9 mouse cellular contexts compared by ENCODE assay signal in the genomic region with DNA sequence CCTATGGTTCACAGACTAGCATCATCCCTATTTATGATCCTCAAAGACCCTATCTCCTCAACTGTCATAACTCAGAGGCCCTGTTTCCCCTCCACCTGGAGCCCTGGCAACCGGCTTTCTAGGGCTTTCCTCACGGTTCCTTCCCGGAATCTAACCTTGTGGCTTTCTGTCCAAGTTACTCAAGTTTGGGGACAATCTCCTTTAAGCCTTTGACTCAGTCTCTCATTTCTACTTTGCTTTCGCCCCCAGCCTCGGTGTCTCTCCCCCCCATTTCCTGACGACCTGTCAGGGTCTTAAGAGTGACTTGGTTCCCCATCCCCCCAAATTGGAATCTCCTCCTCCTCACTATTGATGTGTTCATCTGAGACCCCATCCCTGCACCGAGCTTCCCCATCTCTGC. TPM values are rescaled to one million over a fixed set of nuclear protein-coding genes. Genes with fewer than 3 reads are reported as not detected.
DNase-seq lines count a peak whose midpoint lies in the region; ATAC-seq and TF ChIP-seq lines count a peak whose summit lies in the region.
"Had no signal": no experiment of that assay in that cellular context is flagged by ENCODE, and none has a peak within 500 bp of the region (broad histone marks: within the 10 kb centered on the region; RNA-seq: fewer than 3 reads in every experiment).

No protein-coding gene starts in this region.

- peak overlapping the region; percentile 84 for H3K4me3 ChIP-seq in layer of hippocampus, adult 2 months
- H3K4me3 ChIP-seq in embryonic facial prominence, embryonic 14.5 days (ENCODE audit: low read depth, low read length): peak overlapping the region; percentile 52
- peak overlapping the region; percentile 62 for H3K4me3 ChIP-seq in intestine, embryonic 16.5 days (ENCODE audit: low read length)
- peak overlapping the region; percentile 39; the same call in 1 of the 2 replicates for H3K4me3 ChIP-seq in neural tube, embryonic 12.5 days

- peak overlapping the region; percentile 98 for H3K27ac ChIP-seq in layer of hippocampus, adult 2 months
- H3K27ac ChIP-seq in embryonic facial prominence, embryonic 14.5 days (replicated peaks; ENCODE audit: low read depth, low read length): no peak overlapping the region
- H3K27ac ChIP-seq in intestine, embryonic 16.5 days (ENCODE audit: low read length): no peak overlapping the region
- H3K27ac ChIP-seq in neural tube, embryonic 12.5 days: no peak overlapping the region
- H3K27ac ChIP-seq: macrophage had no signal

- H3K9me3 ChIP-seq in embryonic facial prominence, embryonic 14.5 days (ENCODE audit: control insufficient read depth, low read length): no peaks in the 10 kb centered on the region
- no peaks in the 10 kb centered on the region for H3K9me3 ChIP-seq in intestine, embryonic 16.5 days (ENCODE audit: control insufficient read depth, low read length)
- no peaks in the 10 kb centered on the region for H3K9me3 ChIP-seq in neural tube, embryonic 12.5 days

- 0 out of 2 replicates have a peak overlapping the region, but pooled peaks have one; percentile 45 for H3K9ac ChIP-seq in embryonic facial prominence, embryonic 14.5 days (ENCODE audit: low read depth, low read length)
- no peak overlapping the region for H3K9ac ChIP-seq in intestine, embryonic 16.5 days (ENCODE audit: low read depth, low read length)
- H3K9ac ChIP-seq in neural tube, embryonic 12.5 days: no peak overlapping the region

- no peaks in the 10 kb centered on the region for H3K36me3 ChIP-seq in embryonic facial prominence, embryonic 14.5 days (ENCODE audit: control insufficient read depth, insufficient read depth, low read length)
- H3K36me3 ChIP-seq in intestine, embryonic 16.5 days (ENCODE audit: control insufficient read depth, insufficient read depth, low read length): no peaks in the 10 kb centered on the region
- H3K36me3 ChIP-seq in neural tube, embryonic 12.5 days: no peaks in the 10 kb centered on the region

- H3K4me2 ChIP-seq in embryonic facial prominence, embryonic 14.5 days (ENCODE audit: low read depth, low read length): peak overlapping the region; percentile 73
- H3K4me2 ChIP-seq in intestine, embryonic 16.5 days (ENCODE audit: low read depth, low read length): peak overlapping the region; percentile 98
- H3K4me2 ChIP-seq in neural tube, embryonic 12.5 days (replicated peaks): peak overlapping the region; percentile 84

- no peak for TF ChIP-seq CTCF in layer of hippocampus, adult 2 months (conservative IDR thresholded peaks at IDR 0.05)

- no peak for DNase-seq in layer of hippocampus, adult 2 months (ENCODE audit: low spot score in 2 of 2)
- no peak for DNase-seq in layer of hippocampus, adult 8-10 months (ENCODE audit: low spot score in 2 of 2)
- DNase-seq in embryonic facial prominence, embryonic 14.5 days (ENCODE audit: low spot score): no peak
- DNase-seq in layer of hippocampus, postnatal 36 days: no peak
- DNase-seq in layer of hippocampus, adult 9-10 months (ENCODE audit: low spot score): no peak

- peaks cover 42% of the 10 kb centered on the region for H3K4me1 ChIP-seq in embryonic facial prominence, embryonic 14.5 days (ENCODE audit: control insufficient read depth, insufficient read depth, low read length)
- peaks cover 52% of the 10 kb centered on the region for H3K4me1 ChIP-seq in intestine, embryonic 16.5 days (ENCODE audit: control insufficient read depth, insufficient read depth, low read length)
- H3K4me1 ChIP-seq in neural tube, embryonic 12.5 days: peaks cover 58% of the 10 kb centered on the region

- H3K27me3 ChIP-seq in embryonic facial prominence, embryonic 14.5 days (replicated peaks; ENCODE audit: control insufficient read depth, insufficient read depth, low read length): peaks cover 85% of the 10 kb centered on the region
- peaks cover 62% of the 10 kb centered on the region for H3K27me3 ChIP-seq in intestine, embryonic 16.5 days (replicated peaks; ENCODE audit: control insufficient read depth, insufficient read depth, low read length)
- peaks cover 88% of the 10 kb centered on the region for H3K27me3 ChIP-seq in neural tube, embryonic 12.5 days (replicated peaks)

- 1% methylated on average over 7 of the region's 7 CpGs for WGBS in embryonic facial prominence, embryonic 14.5 days
- 2% methylated on average over 7 of the region's 7 CpGs for WGBS in intestine, embryonic 16.5 days
- WGBS in neural tube, embryonic 12.5 days: 2% methylated on average over 7 of the region's 7 CpGs

- no peak for ATAC-seq in embryonic facial prominence, embryonic 14.5 days (ENCODE audit: low read depth)
- ATAC-seq in intestine, embryonic 16.5 days: no peak
- ATAC-seq in neural tube, embryonic 12.5 days (ENCODE audit: low FRiP score, low read depth): no peak
- ATAC-seq in megakaryocyte progenitor cell, adult 5-6 weeks (replicated peaks; ENCODE audit: poor library complexity): no peak

RNA-seq across cellular contexts. Expression of gene Icam5, which starts 0.6 kb away (rescaled TPM):
- 100 to 1,000 TPM; 363 to 382 TPM for total RNA-seq in layer of hippocampus, adult 2 months (2021)
- 100 to 1,000 TPM; 302 to 315 (median 304) TPM for total RNA-seq in layer of hippocampus, adult 8-10 months (2022)
- polyA plus RNA-seq in embryonic facial prominence, embryonic 14.5 days (2014; fragmentation: Nextera tagmentation; extraction: Ambion mirVana): 0.19 TPM in 1 of 2 replicates, not detected in the other
- 0.09 and 0.10 TPM in 2 replicates for polyA plus RNA-seq in intestine, embryonic 16.5 days (2015; fragmentation: Nextera tagmentation; extraction: Ambion mirVana)
- polyA plus RNA-seq in neural tube, embryonic 12.5 days (2016; fragmentation: Nextera tagmentation; extraction: Ambion mirVana): 0.14 and 0.15 TPM in 2 replicates
- total RNA-seq in layer of hippocampus, postnatal 36 days (2021): 100 to 1,000 TPM; 360 to 373 TPM
- not detected in 2 replicates for total RNA-seq in megakaryocyte progenitor cell, adult 5-6 weeks (2015)
- 0.21 and 0.24 TPM in 2 replicates for total RNA-seq in megakaryocyte progenitor cell, adult 5-6 weeks (2017)

RNA-seq across cellular contexts. Expression of gene Icam4, which starts 3.3 kb away (rescaled TPM):
- under 1 TPM; 0.83 to 0.84 TPM for total RNA-seq in layer of hippocampus, adult 2 months (2021)
- 1 to 10 TPM in 3 of 4 experiments, under 1 TPM in 1; 0.49 to 1.8 (median 1.4) TPM for total RNA-seq in layer of hippocampus, adult 8-10 months (2022)
- polyA plus RNA-seq in embryonic facial prominence, embryonic 14.5 days (2014; fragmentation: Nextera tagmentation; extraction: Ambion mirVana): 0.65 and 0.69 TPM in 2 replicates
- 1.8 and 5.4 TPM in 2 replicates for polyA plus RNA-seq in intestine, embryonic 16.5 days (2015; fragmentation: Nextera tagmentation; extraction: Ambion mirVana)
- polyA plus RNA-seq in neural tube, embryonic 12.5 days (2016; fragmentation: Nextera tagmentation; extraction: Ambion mirVana): 1.6 and 2.1 TPM in 2 replicates
- 1 to 10 TPM in 1 of 2 experiments, under 1 TPM in 1; 0.63 to 1.2 TPM for total RNA-seq in layer of hippocampus, postnatal 36 days (2021)
- 4.5 and 7.8 TPM in 2 replicates for total RNA-seq in megakaryocyte progenitor cell, adult 5-6 weeks (2015)
- total RNA-seq in megakaryocyte progenitor cell, adult 5-6 weeks (2017): 3.7 and 4.0 TPM in 2 replicates
- polyA plus RNA-seq: macrophage had no signal

RNA-seq across cellular contexts. Expression of gene Icam1, which starts 16.7 kb away (rescaled TPM):
- 1 to 10 TPM; 2.6 to 2.8 TPM for total RNA-seq in layer of hippocampus, adult 2 months (2021)
- 1 to 10 TPM; 2.8 to 9.8 (median 6.3) TPM for total RNA-seq in layer of hippocampus, adult 8-10 months (2022)
- polyA plus RNA-seq in embryonic facial prominence, embryonic 14.5 days (2014; fragmentation: Nextera tagmentation; extraction: Ambion mirVana): 18.6 and 20.0 TPM in 2 replicates
- polyA plus RNA-seq in intestine, embryonic 16.5 days (2015; fragmentation: Nextera tagmentation; extraction: Ambion mirVana): 12.7 and 13.7 TPM in 2 replicates
- polyA plus RNA-seq in neural tube, embryonic 12.5 days (2016; fragmentation: Nextera tagmentation; extraction: Ambion mirVana): 5.0 and 5.8 TPM in 2 replicates
- 1 to 10 TPM; 1.9 to 3.6 TPM for total RNA-seq in layer of hippocampus, postnatal 36 days (2021)
- total RNA-seq in megakaryocyte progenitor cell, adult 5-6 weeks (2015): 5.3 and 6.9 TPM in 2 replicates
- total RNA-seq in megakaryocyte progenitor cell, adult 5-6 weeks (2017): 9.2 and 9.8 TPM in 2 replicates

RNA-seq across cellular contexts. Expression of gene Mrpl4, which starts 30.0 kb away (rescaled TPM):
- 10 to 100 TPM; 63.8 to 64.6 TPM for total RNA-seq in layer of hippocampus, adult 2 months (2021)
- total RNA-seq in layer of hippocampus, adult 8-10 months (2022): 10 to 100 TPM; 60.1 to 65.7 (median 61.0) TPM
- polyA plus RNA-seq in embryonic facial prominence, embryonic 14.5 days (2014; fragmentation: Nextera tagmentation; extraction: Ambion mirVana): 110 and 119 TPM in 2 replicates
- 165 and 181 TPM in 2 replicates for polyA plus RNA-seq in intestine, embryonic 16.5 days (2015; fragmentation: Nextera tagmentation; extraction: Ambion mirVana)
- 116 and 121 TPM in 2 replicates for polyA plus RNA-seq in neural tube, embryonic 12.5 days (2016; fragmentation: Nextera tagmentation; extraction: Ambion mirVana)
- 10 to 100 TPM; 61.1 to 65.8 TPM for total RNA-seq in layer of hippocampus, postnatal 36 days (2021)
- total RNA-seq in megakaryocyte progenitor cell, adult 5-6 weeks (2015): 42.0 and 48.1 TPM in 2 replicates
- total RNA-seq in megakaryocyte progenitor cell, adult 5-6 weeks (2017): 44.1 and 50.7 TPM in 2 replicates

RNA-seq across cellular contexts. Expression of gene Zglp1, which starts 34.4 kb away (rescaled TPM):
- under 1 TPM in 1 of 2 experiments, not detected in 1; 0.71 TPM for total RNA-seq in layer of hippocampus, adult 2 months (2021)
- total RNA-seq in layer of hippocampus, adult 8-10 months (2022): 1 to 10 TPM in 1 of 4 experiments, under 1 TPM in 1, not detected in 2; 0.87 to 1.1 TPM
- polyA plus RNA-seq in embryonic facial prominence, embryonic 14.5 days (2014; fragmentation: Nextera tagmentation; extraction: Ambion mirVana): 0.87 and 1.2 TPM in 2 replicates
- polyA plus RNA-seq in intestine, embryonic 16.5 days (2015; fragmentation: Nextera tagmentation; extraction: Ambion mirVana): 0.51 and 1.3 TPM in 2 replicates
- 0.66 and 2.9 TPM in 2 replicates for polyA plus RNA-seq in neural tube, embryonic 12.5 days (2016; fragmentation: Nextera tagmentation; extraction: Ambion mirVana)
- not detected for total RNA-seq in layer of hippocampus, postnatal 36 days (2021)
- 1.6 TPM in 1 of 2 replicates, not detected in the other for total RNA-seq in megakaryocyte progenitor cell, adult 5-6 weeks (2015)
- 0.96 TPM in 1 of 2 replicates, not detected in the other for total RNA-seq in megakaryocyte progenitor cell, adult 5-6 weeks (2017)
- polyA plus RNA-seq: macrophage had no signal

Comparison
In these comparisons a context has a peak if more than half of its experiments do, and no peak if none do; other contexts are left out.
1. RNA of gene Icam5, which starts 0.6 kb away (total RNA-seq): 363 to 382 TPM in layer of hippocampus, adult 2 months, 360 to 373 TPM in layer of hippocampus, postnatal 36 days and 302 to 315 TPM in layer of hippocampus, adult 8-10 months; 0.21 to 0.24 TPM in megakaryocyte progenitor cell, adult 5-6 weeks; every median in the first group is over 100 times any median in the second.
2. Peak in every context shown above with its lines, with median percentiles within 50 percentile points of each other: H3K4me3 ChIP-seq and H3K4me2 ChIP-seq.